Mouse (Mus musculus) left cerebral cortex, postnatal 10 days (tissue): ENCODE measurements at regions not wholly inside any gene's neighbourhood (a gene's known extent, or its start where the extent isn't known, plus 50 kb on each side); places are given as distances from the start of the nearest gene placed in this dataset.
"Not testable (repeated sequence)": the region's sequence is repeated elsewhere in the genome, so short reads cannot be mapped to it uniquely, and the experiment has no call there.

Source experiments
- DNase-seq, 2 experiments: peaks; one replicate each; pipeline ENCODE4 v3.0.0; 2021 to 2022; ENCODE audit warnings: low spot score in 2 of 2, mixed read lengths in 1 of 2; ENCODE audit errors: extremely low spot score in 1 of 2
- intact Hi-C: fragments of 180-260 bp; cut with DNase I; formaldehyde crosslinking; loops from one replicate; pipeline ENCODE4 v1.15.1; 2025

- DNase-seq: peak in 1 of 2 experiments; percentile 58
- intact Hi-C loops: no loop called here
Measured at GRCm38 (mm10) chr11:94882687-94883383, 53.2 kb upstream of the Col1a1 start.

DNA sequence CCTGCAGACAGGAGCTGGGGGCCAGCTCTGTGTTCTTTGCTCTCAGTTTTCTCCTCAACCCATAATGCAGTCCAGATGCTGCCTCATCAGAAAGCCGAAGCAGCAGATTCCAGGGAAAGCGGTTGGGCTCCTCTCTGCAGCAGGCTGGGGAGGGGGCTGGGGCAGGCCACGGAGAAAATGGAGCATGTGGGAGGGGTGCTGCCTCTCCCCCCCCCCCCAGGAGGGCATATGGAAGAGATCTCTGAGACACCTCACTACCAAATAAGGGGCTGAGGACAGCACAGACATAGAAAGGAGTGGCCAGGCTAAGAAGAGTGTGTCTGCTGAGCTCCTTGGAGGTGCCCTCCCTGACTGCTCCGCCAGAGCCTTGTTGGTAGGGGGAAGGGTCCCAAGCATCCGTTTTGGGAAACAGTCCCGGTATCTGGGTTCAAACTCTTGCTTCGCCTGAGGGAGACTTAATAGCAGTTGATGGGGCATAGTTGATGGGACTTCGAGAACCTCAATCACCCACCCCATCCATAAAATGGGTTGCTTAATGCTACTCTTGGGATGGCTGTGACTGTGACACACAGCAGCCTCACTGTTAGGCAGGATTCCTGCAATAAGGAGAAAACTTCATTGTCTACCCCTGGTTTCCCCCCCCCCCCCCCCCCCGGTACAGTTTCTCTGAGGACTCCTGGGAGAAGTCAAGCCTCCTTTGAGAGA lies 53.9 kb upstream of the Col1a1 start:
- intact Hi-C loops: no loop called here

GRCm38 (mm10) chr11:94880896-94881840 lies 54.9 kb upstream of the Col1a1 start:
- DNase-seq: no peak
- intact Hi-C loops: no loop called here

More for the DNA sequence above, 53.9 kb upstream of the Col1a1 start:
- DNase-seq: peak in 1 of 2 experiments; percentile 50

DNA sequence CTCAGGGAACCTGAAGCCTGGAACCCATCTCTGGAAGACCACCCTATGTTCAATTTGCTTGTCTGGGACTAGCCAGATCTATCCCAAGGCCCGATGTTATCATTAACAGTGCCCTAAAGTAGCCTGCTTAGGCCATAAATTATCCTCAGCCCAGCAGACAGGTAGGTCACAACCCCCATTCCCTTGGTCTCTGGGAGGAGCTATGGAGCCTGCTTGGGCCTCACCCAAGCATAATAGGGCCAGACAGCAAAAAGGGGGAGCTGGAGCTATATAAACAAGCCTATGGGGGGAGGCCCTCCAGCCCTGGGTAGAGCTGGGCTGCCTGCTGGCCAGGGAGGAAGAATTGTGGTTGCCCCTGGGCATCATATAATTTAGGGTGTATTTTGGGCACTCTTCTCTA lies 59.3 kb upstream of the Col1a1 start:
- no peak for DNase-seq
- intact Hi-C loops: no loop called here

GRCm38 (mm10) chr11:94875026-94875425 lies 61.0 kb upstream of the Col1a1 start:
- intact Hi-C loops: no loop called here
- DNase-seq: no peak

DNA sequence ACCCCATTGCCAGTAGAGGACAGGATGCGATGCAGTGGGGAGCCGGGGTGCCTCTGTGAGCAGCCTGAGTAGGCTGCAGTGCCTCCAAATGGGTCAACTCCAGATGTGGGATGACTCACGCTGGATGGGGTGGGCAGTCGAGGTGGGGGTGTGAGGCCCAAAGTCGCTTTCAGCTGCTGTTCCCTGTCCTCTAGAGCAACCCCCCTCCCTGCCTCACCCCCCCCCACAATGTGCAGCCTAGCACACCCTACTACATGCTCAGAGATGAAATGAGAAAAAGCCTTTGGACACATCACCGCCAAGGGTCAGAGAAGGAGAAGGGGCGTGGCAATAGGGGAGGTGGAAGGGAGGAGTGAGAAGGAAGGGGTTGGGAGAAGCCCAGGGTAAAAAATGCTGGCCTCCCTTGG lies 61.9 kb upstream of the Col1a1 start:
- peak in 1 of 2 experiments; percentile 38 for DNase-seq
- intact Hi-C loops: no loop called here

GRCm38 (mm10) chr11:94873693-94874092 lies 62.3 kb upstream of the Col1a1 start:
- intact Hi-C loops: no loop called here
- DNase-seq: peak in 1 of 2 experiments; percentile 66

- intact Hi-C loops: no loop called here
Measured at GRCm38 (mm10) chr11:94872921-94873320, 63.1 kb upstream of the Col1a1 start.

GRCm38 (mm10) chr11:94870341-94870740 lies 65.7 kb upstream of the Col1a1 start:
- peak; percentile 14 to 53 for DNase-seq
- intact Hi-C loops: no loop called here

More at GRCm38 (mm10) chr11:94872921-94873320, 63.1 kb upstream of the Col1a1 start:
- peak; percentile 30 to 85 for DNase-seq

DNA sequence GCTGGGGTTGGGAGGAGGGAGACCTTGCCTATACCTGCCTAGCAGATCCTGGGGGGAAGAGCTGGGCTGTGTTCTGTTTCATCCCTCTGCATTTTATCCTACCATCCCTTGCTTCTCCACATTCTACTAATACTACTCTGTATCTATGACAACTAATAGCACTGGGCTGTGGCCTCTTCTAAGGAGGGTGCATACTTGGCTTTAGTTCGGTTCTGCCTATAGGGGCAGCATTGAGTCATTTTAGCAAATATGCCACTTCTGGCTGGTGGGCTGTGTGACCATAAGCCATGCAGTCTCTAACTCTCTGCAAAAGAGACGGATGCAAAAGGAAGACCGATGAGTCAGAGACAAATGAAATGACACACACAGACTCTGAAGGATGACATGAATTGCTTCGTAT lies 66.2 kb upstream of the Col1a1 start:
- DNase-seq, intact Hi-C loops: not testable (repeated sequence)

DNA sequence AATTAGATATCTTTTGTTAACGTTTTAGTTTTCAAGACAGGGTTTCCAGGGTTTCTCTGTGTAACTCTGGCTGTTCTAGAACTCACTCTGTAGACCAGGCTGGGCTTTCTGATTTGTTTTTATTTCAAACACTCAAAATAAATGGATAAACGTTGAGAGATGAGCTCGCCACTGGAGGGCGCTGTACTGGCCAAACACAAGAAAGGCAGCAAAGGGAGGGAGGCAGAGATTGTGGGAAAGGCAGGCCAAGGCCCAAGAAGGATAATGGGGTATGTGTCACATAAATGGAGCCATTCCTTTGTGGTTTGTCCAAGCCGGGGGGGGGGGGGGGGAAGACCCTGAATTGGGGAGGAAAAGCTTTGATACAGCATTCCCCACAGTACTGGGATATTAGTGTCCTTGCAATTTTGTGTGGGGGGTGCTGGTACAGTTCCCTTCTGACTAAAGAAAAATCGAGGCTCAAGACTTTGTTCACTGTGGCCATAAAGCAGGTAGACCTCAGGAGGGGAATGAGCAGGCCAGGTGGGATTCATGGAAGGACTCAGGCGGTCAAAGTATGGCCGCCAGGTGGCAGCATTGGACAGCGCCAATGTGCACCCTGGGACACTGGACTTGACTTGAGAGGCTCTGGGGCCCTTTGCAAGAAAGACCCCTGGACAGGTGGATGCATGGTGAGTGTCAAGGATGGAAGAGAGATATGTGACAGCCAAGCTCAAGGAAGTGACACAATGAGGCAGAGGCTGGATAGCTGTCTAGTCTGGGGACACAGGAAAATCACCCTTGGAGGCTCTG lies 69.7 kb upstream of the Col1a1 start:
- peak; percentile 37 to 70 for DNase-seq
- intact Hi-C loops: loop anchor here (1.0 kb wide), 1 partner anchor 71 kb away; no protein-coding TSS in a partner anchor

- no peak for DNase-seq
- intact Hi-C loops: no loop called here
Measured at GRCm38 (mm10) chr11:94850129-94850528, 67.6 kb upstream of the Tmem92 start.

- intact Hi-C loops: no loop called here
- DNase-seq: no peak
Measured at GRCm38 (mm10) chr11:94839133-94839532, 56.6 kb upstream of the Tmem92 start.

DNA sequence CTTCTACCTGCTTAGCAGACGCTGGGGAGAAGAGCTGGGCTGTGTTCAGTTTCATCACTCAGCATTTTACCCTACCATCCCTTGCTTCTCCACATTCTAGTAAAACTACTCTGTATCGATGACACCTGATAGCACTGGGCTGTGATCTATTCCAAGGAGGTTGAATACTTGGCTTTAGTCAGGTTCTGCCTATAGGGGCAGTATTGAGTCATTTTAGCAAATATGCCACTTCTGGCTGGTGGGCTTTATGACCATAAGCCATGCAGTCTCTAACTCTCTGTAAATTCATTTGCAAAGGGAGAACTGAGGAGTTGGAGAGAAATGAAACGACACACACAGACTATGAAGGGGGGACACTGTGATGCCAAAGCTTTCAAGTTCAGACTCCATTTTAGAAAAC lies 55.6 kb upstream of the Tmem92 start:
- DNase-seq: no peak
- intact Hi-C loops: no loop called here

GRCm38 (mm10) chr11:94836347-94836746 lies 53.8 kb upstream of the Tmem92 start:
- no peak for DNase-seq
- intact Hi-C loops: no loop called here

GRCm38 (mm10) chr11:94832246-94832985 lies 49.9 kb upstream of the Tmem92 start:
- DNase-seq: peak; percentile 8 to 51
- intact Hi-C loops: no loop called here
